ENCODE assay signal across 8 mouse cellular contexts in genomic region chr9:14500023-14500915, GRCm38 (mm10). TPM values are rescaled to one million over a fixed set of nuclear protein-coding genes. Genes with fewer than 3 reads are reported as not detected.
A peak's percentile ranks its signal among the peaks of the same experiment; 100 is the strongest.
DNase-seq lines count a peak whose midpoint lies in the region; ATAC-seq and TF ChIP-seq lines count a peak whose summit lies in the region.

TSS of gene Kdm4d (minus strand) at chr9:14500482.
TSS of gene Cwc15 (plus strand) at chr9:14500617.

- TF ChIP-seq POLR2A in cortical plate, adult 2 months (IDR thresholded peaks at IDR 0.05; ENCODE audit: extremely low read depth, insufficient read depth, low read length): peak; percentile 46; the same call in 1 of the 2 replicates

- ATAC-seq in activated CD4-positive, CD25-positive, alpha-beta regulatory T cell, adult 4 months: peak; percentile 66

- H3K27ac ChIP-seq in cortical plate, adult 2 months (ENCODE audit: insufficient read depth, low read length): peak within 1 kb of the TSS; percentile 13; the same call in 1 of the 2 replicates

- no peaks in the 10 kb centered on the region for H3K9me3 ChIP-seq in megakaryocyte, embryonic 14.5 days

- peaks cover 36% of the 10 kb centered on the region for H3K36me3 ChIP-seq in megakaryocyte, embryonic 14.5 days (replicated peaks; ENCODE audit: low read length)

- peaks cover 2% of the 10 kb centered on the region; the same call in 1 of the 2 replicates for H3K4me1 ChIP-seq in cortical plate, adult 2 months (ENCODE audit: control insufficient read depth, insufficient read depth, low read length)
- H3K4me1 ChIP-seq in megakaryocyte, embryonic 14.5 days: peaks cover 17% of the 10 kb centered on the region

- peak; percentile 84 to 91 for DNase-seq in gastrocnemius, adult 8-10 months (ENCODE audit: low spot score in 2 of 2)
- DNase-seq in hindlimb bud, embryonic 11.5 days (ENCODE audit: extremely low spot score, low read depth, low spot score): peak; percentile 94
- peak; percentile 85 to 98 for DNase-seq in left cerebral cortex, adult 8-10 months (ENCODE audit: low spot score in 2 of 2)
- peak; percentile 98 to 99 for DNase-seq in right cerebral cortex, postnatal 10 days (ENCODE audit: low spot score in 2 of 2)
- peak; percentile 86 for DNase-seq in urinary bladder, postnatal 25 days (ENCODE audit: low spot score)

- no peaks in the 10 kb centered on the region for H3K27me3 ChIP-seq in megakaryocyte, embryonic 14.5 days (replicated peaks)

- peak within 1 kb of the TSS; percentile 84 for H3K4me3 ChIP-seq in cortical plate, adult 2 months (ENCODE audit: insufficient read depth, low read length)
- peak within 1 kb of the TSS; percentile 98 for H3K4me3 ChIP-seq in megakaryocyte, embryonic 14.5 days (replicated peaks)

- TF ChIP-seq CTCF in cortical plate, adult 2 months (IDR thresholded peaks at IDR 0.05; ENCODE audit: extremely low read depth, insufficient read depth, low read length): no peak

RNA-seq across cellular contexts. Expression of gene Kdm4d, which starts in this region (rescaled TPM):
- 1 to 10 TPM; 1.8 to 2.7 TPM for polyA plus RNA-seq in activated CD4-positive, CD25-positive, alpha-beta regulatory T cell, adult 4 months (2017; shearing (Covaris generic))
- 0.96 and 1.0 TPM in 2 replicates for polyA plus RNA-seq in cortical plate, adult 2 months (2012; rRNA removed)
- not detected for total RNA-seq in gastrocnemius, adult 8-10 months (2022)
- total RNA-seq in left cerebral cortex, adult 8-10 months (2022): 1 to 10 TPM; 2.0 to 2.9 (median 2.5) TPM
- polyA plus RNA-seq in megakaryocyte, embryonic 14.5 days (2012; ENCODE audit: insufficient read depth, low replicate concordance): 0.07 TPM in 1 of 2 replicates, not detected in the other

RNA-seq across cellular contexts. Expression of gene Cwc15, which starts in this region (rescaled TPM):
- 100 to 1,000 TPM; 232 to 234 TPM for polyA plus RNA-seq in activated CD4-positive, CD25-positive, alpha-beta regulatory T cell, adult 4 months (2017; shearing (Covaris generic))
- 100 and 101 TPM in 2 replicates for polyA plus RNA-seq in cortical plate, adult 2 months (2012; rRNA removed)
- 10 to 100 TPM; 92.6 to 98.8 (median 96.1) TPM for total RNA-seq in gastrocnemius, adult 8-10 months (2022)
- 10 to 100 TPM; 80.2 to 94.8 (median 84.8) TPM for total RNA-seq in left cerebral cortex, adult 8-10 months (2022)
- 24.0 TPM in 1 of 2 replicates, not detected in the other for polyA plus RNA-seq in megakaryocyte, embryonic 14.5 days (2012; ENCODE audit: insufficient read depth, low replicate concordance)

Comparison
In these comparisons a context has a peak if more than half of its experiments do, and no peak if none do; other contexts are left out.
1. Peak in every context shown above with its lines: DNase-seq, ATAC-seq, H3K4me3 ChIP-seq and H3K27ac ChIP-seq.